Mouse (Mus musculus) lung, adult 2 months (tissue): ENCODE results near the gene BC052040.

Experiments
- CTCF ChIP-seq: fragments of 200-500 bp; IDR thresholded peaks from 2 replicates; pipeline ENCODE4 v1.5.1; 2011; ENCODE audit warnings: mild to moderate bottlenecking, low read length, control low read depth; ENCODE audit not compliant: insufficient read depth
- POLR2A ChIP-seq: fragments of 200-500 bp; IDR thresholded peaks from 2 replicates; pipeline ENCODE4 v1.6.1; 2011; ENCODE audit warnings: low read depth, mild to moderate bottlenecking, control low read depth, low read length, borderline replicate concordance; ENCODE audit errors: extremely low read depth

- TF ChIP-seq CTCF: no peak
- no peak for TF ChIP-seq POLR2A
Measured at GRCm38 (mm10) chr2:115579976-115580375, 1.5 kb upstream of the BC052040 start.
